Mouse (Mus musculus) E14TG2a.4 (cell line): ENCODE data around the gene Gga3.

ENCODE experiments used
- CTCF ChIP-seq: conservative IDR thresholded peaks from 2 replicates; pipeline ENCODE4 v1.5.1; 2014; ENCODE audit warnings: low read length
- NANOG ChIP-seq: IDR thresholded peaks from 2 replicates; pipeline ENCODE4 v1.6.1; 2014; ENCODE audit warnings: borderline replicate concordance, low read length, mixed read lengths
- POU5F1 ChIP-seq: IDR thresholded peaks from 2 replicates; pipeline ENCODE4 v1.6.1; 2014; ENCODE audit warnings: low read length, borderline replicate concordance

DNA sequence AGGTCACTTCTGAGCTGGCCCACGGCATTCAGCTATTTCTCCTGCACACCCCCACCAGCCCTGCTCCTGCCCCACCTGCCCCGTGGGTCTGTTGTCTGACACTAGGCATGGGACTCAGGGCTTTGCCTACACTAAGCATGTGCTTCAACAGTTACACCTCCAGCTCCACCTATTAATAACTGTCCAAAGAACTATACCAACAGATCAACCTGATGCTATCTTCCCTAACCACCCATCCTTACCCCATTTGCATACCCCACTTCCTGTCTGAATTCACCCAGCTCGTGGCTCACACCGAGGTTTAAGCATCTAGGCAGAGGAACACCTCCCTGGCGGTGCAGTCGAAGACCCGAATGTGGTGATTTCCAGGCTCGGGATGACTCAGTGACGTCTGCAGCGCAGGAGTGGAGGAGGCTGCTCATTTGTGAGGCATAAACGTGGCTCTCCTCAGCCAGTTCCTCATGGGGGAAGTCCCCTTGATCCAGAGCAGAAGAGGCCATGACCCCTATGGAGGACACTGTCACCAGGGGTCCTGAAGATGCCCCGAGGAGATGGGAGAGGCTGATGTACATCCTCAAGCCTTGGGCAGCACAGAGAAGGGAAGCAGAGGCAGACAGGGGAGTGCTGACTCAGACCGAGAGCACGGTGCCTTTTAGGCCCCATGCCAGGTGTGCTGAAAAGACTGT, 37.3 kb upstream of the Gga3 start:
- TF ChIP-seq CTCF: no peak
- TF ChIP-seq NANOG: 0 out of 2 replicates have a peak, but pooled peaks have one; percentile 4
- no peak for TF ChIP-seq POU5F1
